Mouse (Mus musculus) left cerebral cortex, adult 2 months (tissue): ENCODE measurements around the gene Krtcap2. TPM values are rescaled to one million over a fixed set of nuclear protein-coding genes. Genes with fewer than 3 reads are reported as not detected.

Experiments used
- DNase-seq, 2 experiments: peaks; one replicate each; pipeline ENCODE4 v3.0.0; 2021 to 2022; ENCODE audit warnings: low spot score in 2 of 2, mixed read lengths in 1 of 2; ENCODE audit errors: extremely low spot score in 1 of 2
- H3K27ac ChIP-seq: fragments of 200-600 bp; 2 replicates; pipeline ENCODE4 v1.8.1; 2022
- H3K4me3 ChIP-seq: fragments of 200-600 bp; 2 replicates; pipeline ENCODE4 v1.8.1; 2022
- CTCF ChIP-seq: fragments of 200-600 bp; IDR thresholded peaks from 2 replicates; pipeline ENCODE4 v1.8.1; 2022; ENCODE audit warnings: antibody characterized with exemption, mild to moderate bottlenecking, moderate library complexity
- intact Hi-C: fragments of 180-260 bp; cut with DNase I; formaldehyde crosslinking; loops from one replicate; pipeline ENCODE4 v1.15.1; 2025
- long read RNA-seq, 2 experiments: library from polyadenylated mRNA; stranded (forward); transcript quantifications; one replicate each; pipeline ENCODE4 v2.0.0; 2021; ENCODE audit warnings: borderline mapping rate in 2 of 2
- total RNA-seq, 2 experiments: library from RNA; stranded (reverse); gene quantifications; 2 replicates each; pipeline ENCODE4 v1.2.3; 2021

The Krtcap2 gene
- total RNA-seq, result 10 to 100 TPM; 63.2 to 71.4 TPM
- long read RNA-seq, experiment 1, transcript Krtcap2-201 (5 exons, 1,172 nt), result major isoform, 11 of 22 reads
- long read RNA-seq, experiment 1, partial matches to known transcripts, result 0 of 22 reads
- long read RNA-seq, experiment 1, other reads (novel, unspliced or antisense), result 11 of 22 reads
- long read RNA-seq, experiment 2, transcript Krtcap2-201 (5 exons, 1,172 nt), result major isoform, 19 of 28 reads
- long read RNA-seq, experiment 2, partial matches to known transcripts, result 2 of 28 reads
- long read RNA-seq, experiment 2, other reads (novel, unspliced or antisense), result 7 of 28 reads

- no peak for TF ChIP-seq CTCF
- Histone ChIP-seq H3K4me3 (peak within 1 kb of the TSS; percentile 58), H3K27ac (peak within 1 kb of the TSS; percentile 96)
- peak; percentile 66 to 76 for DNase-seq
- intact Hi-C loops, result loop anchor here (1.0 kb wide), 2 partner anchors 37 to 49 kb away; no protein-coding TSS in a partner anchor
Measured at GRCm38 (mm10) chr3:89245688-89246171, at the start of gene Krtcap2. Gene Krtcap2, plus strand, starts transcription at chr3:89245966.

GRCm38 (mm10) chr3:89195979-89196877, 49.5 kb upstream of the Krtcap2 start:
- TF ChIP-seq CTCF, result peak; percentile 51
- Histone ChIP-seq H3K4me3 (peak overlapping the region; percentile 51), H3K27ac (peak overlapping the region; percentile 91)
- intact Hi-C loops, result loop anchor here (1.0 to 2.0 kb wide), 2 partner anchors 19 to 49 kb away; partner anchors contain the start of genes Krtcap2 and Thbs3
- DNase-seq, result peak; percentile 75 to 84

GRCm38 (mm10) chr3:89199839-89200238, 45.9 kb upstream of the Krtcap2 start:
- no peak overlapping the region for H3K4me3 ChIP-seq

GRCm38 (mm10) chr3:89202253-89203141, 43.3 kb upstream of the Krtcap2 start, which contains the start of gene Gba:
Gene Gba, plus strand, starts transcription at chr3:89202928.
- DNase-seq, result peak; percentile 84 to 85
- TF ChIP-seq CTCF, result no peak
- intact Hi-C loops, result loop anchor here (1.0 kb wide), 1 partner anchor 11 kb away; no protein-coding TSS in a partner anchor
- peak within 1 kb of the TSS; percentile 83 for H3K27ac ChIP-seq
- peak within 1 kb of the TSS; percentile 69 for H3K4me3 ChIP-seq

More at GRCm38 (mm10) chr3:89199839-89200238, 45.9 kb upstream of the Krtcap2 start:
- H3K27ac ChIP-seq, result no peak overlapping the region
- no peak for TF ChIP-seq CTCF
- intact Hi-C loops, result no loop called here
- no peak for DNase-seq

GRCm38 (mm10) chr3:89203142-89203514, 42.6 kb upstream of the Krtcap2 start:
- TF ChIP-seq CTCF, result no peak
- H3K27ac ChIP-seq, result peak overlapping the region; percentile 83
- H3K4me3 ChIP-seq, result peak overlapping the region; percentile 69
- DNase-seq, result no peak
- intact Hi-C loops, result no loop called here

GRCm38 (mm10) chr3:89206079-89206478, 39.7 kb upstream of the Krtcap2 start:
- Histone ChIP-seq H3K27ac (no peak overlapping the region), H3K4me3 (no peak overlapping the region)
- intact Hi-C loops, result no loop called here
- no peak for DNase-seq
- TF ChIP-seq CTCF, result no peak

- Histone ChIP-seq H3K4me3 (no peak overlapping the region), H3K27ac (no peak overlapping the region)
- intact Hi-C loops, result no loop called here
- no peak for TF ChIP-seq CTCF
- no peak for DNase-seq
Measured at GRCm38 (mm10) chr3:89206695-89207094, 39.1 kb upstream of the Krtcap2 start.

- no peak for TF ChIP-seq CTCF
- no peak for DNase-seq
- H3K27ac ChIP-seq, result no peak overlapping the region
- intact Hi-C loops, result no loop called here
- no peak overlapping the region for H3K4me3 ChIP-seq
Measured at GRCm38 (mm10) chr3:89208075-89208657, 37.6 kb upstream of the Krtcap2 start.

GRCm38 (mm10) chr3:89208736-89209135, 37.0 kb upstream of the Krtcap2 start:
- DNase-seq, result no peak
- Histone ChIP-seq H3K4me3 (no peak overlapping the region), H3K27ac (no peak overlapping the region)
- intact Hi-C loops, result no loop called here
- no peak for TF ChIP-seq CTCF

- TF ChIP-seq CTCF, result no peak
- H3K4me3 ChIP-seq, result no peak overlapping the region
- intact Hi-C loops, result no loop called here
- no peak for DNase-seq
- no peak overlapping the region for H3K27ac ChIP-seq
Measured at GRCm38 (mm10) chr3:89209731-89210130, 36.0 kb upstream of the Krtcap2 start.

GRCm38 (mm10) chr3:89210162-89210561, 35.6 kb upstream of the Krtcap2 start:
- intact Hi-C loops, result no loop called here
- TF ChIP-seq CTCF, result no peak

More at GRCm38 (mm10) chr3:89210162-89210561, 35.6 kb upstream of the Krtcap2 start:
- no peak for DNase-seq
- no peak overlapping the region for H3K27ac ChIP-seq
- no peak overlapping the region for H3K4me3 ChIP-seq
